Mouse (Mus musculus) urinary bladder, postnatal 0 days (tissue): ENCODE data around the gene Noxo1. TPM values are rescaled to one million over a fixed set of nuclear protein-coding genes. Genes with fewer than 3 reads are reported as not detected.

Experiments
- polyA plus RNA-seq: library from polyadenylated mRNA; unstranded; fragments of >200 nt; fragmentation: Nextera tagmentation; extraction: Ambion mirVana; gene quantifications from 2 replicates; pipeline ENCODE4 v1.2.1, GENCODE M21; 2015

Noxo1 gene
- 1.4 and 2.0 TPM in 2 replicates for polyA plus RNA-seq

GRCm38 (mm10) chr17:24696011-24696697, at the start of gene Noxo1, which contains the start of gene Gfer:
Gene Noxo1, plus strand, starts transcription at chr17:24696234.
Gene Gfer, minus strand, starts transcription at chr17:24696156.

GRCm38 (mm10) chr17:24650070-24650616, 45.9 kb upstream of the Noxo1 start, which contains the start of gene Slc9a3r2:
Gene Slc9a3r2, minus strand, starts transcription at chr17:24650327.

GRCm38 (mm10) chr17:24658017-24658758, 37.8 kb upstream of the Noxo1 start, which contains the start of gene Npw:
Gene Npw, minus strand, starts transcription at chr17:24658457.

GRCm38 (mm10) chr17:24669545-24670245, 26.3 kb upstream of the Noxo1 start, which contains the start of gene Zfp598:
Gene Zfp598, plus strand, starts transcription at chr17:24669687.

GRCm38 (mm10) chr17:24689251-24690081, 6.6 kb upstream of the Noxo1 start, which contains the start of gene Syngr3:
Gene Syngr3, minus strand, starts transcription at chr17:24689955.

GRCm38 (mm10) chr17:24706982-24707800, 11.2 kb downstream of the Noxo1 start, which contains the start of gene Tbl3:
Gene Tbl3, minus strand, starts transcription at chr17:24707660.

GRCm38 (mm10) chr17:24717943-24718342, 21.9 kb downstream of the Noxo1 start, which contains the start of the genes Rnf151 and Rps2:
Gene Rnf151, minus strand, starts transcription at chr17:24718063.
Gene Rps2, plus strand, starts transcription at chr17:24718116.

GRCm38 (mm10) chr17:24724184-24724583, 28.1 kb downstream of the Noxo1 start, which contains the start of gene Ndufb10:
Gene Ndufb10, minus strand, starts transcription at chr17:24724478.

GRCm38 (mm10) chr17:24727618-24728017, 31.6 kb downstream of the Noxo1 start, which contains the start of gene Rpl3l:
Gene Rpl3l, plus strand, starts transcription at chr17:24727820.

GRCm38 (mm10) chr17:24736330-24737051, 40.5 kb downstream of the Noxo1 start, which contains the start of gene Msrb1:
Gene Msrb1, plus strand, starts transcription at chr17:24736642.

Other genes with a start within 250 kb of the Noxo1 start
- 17.7 and 19.5 TPM in 2 replicates for gene E4f1, start 225.9 kb upstream of the Noxo1 start, polyA plus RNA-seq
- 41.5 and 50.1 TPM in 2 replicates for gene Pgp, start 225.8 kb upstream of the Noxo1 start, polyA plus RNA-seq
- gene Bricd5, start 222.3 kb upstream of the Noxo1 start, polyA plus RNA-seq = not detected in 2 replicates
- 11.2 and 13.5 TPM in 2 replicates for gene Mlst8, start 217.2 kb upstream of the Noxo1 start, polyA plus RNA-seq
- 0.23 and 0.41 TPM in 2 replicates for gene Caskin1, start 207.6 kb upstream of the Noxo1 start, polyA plus RNA-seq
- 50.4 and 54.8 TPM in 2 replicates for gene Traf7, start 168.3 kb upstream of the Noxo1 start, polyA plus RNA-seq
- gene Rab26, start 162.0 kb upstream of the Noxo1 start, polyA plus RNA-seq = 2.2 and 2.6 TPM in 2 replicates
- 28.6 and 36.5 TPM in 2 replicates for gene Pkd1, start 146.4 kb upstream of the Noxo1 start, polyA plus RNA-seq
- 216 and 218 TPM in 2 replicates for gene Tsc2, start 63.6 kb upstream of the Noxo1 start, polyA plus RNA-seq
- 9.8 and 11.3 TPM in 2 replicates for gene Nthl1, start 63.6 kb upstream of the Noxo1 start, polyA plus RNA-seq
- 33.6 and 38.2 TPM in 2 replicates for gene Slc9a3r2, start 45.9 kb upstream of the Noxo1 start, polyA plus RNA-seq
- not detected in 2 replicates for gene Npw, start 37.8 kb upstream of the Noxo1 start, polyA plus RNA-seq
- 10.0 and 11.2 TPM in 2 replicates for gene Zfp598, start 26.5 kb upstream of the Noxo1 start, polyA plus RNA-seq
- 0.08 and 0.41 TPM in 2 replicates for gene Syngr3, start 6.3 kb upstream of the Noxo1 start, polyA plus RNA-seq
- gene Gfer, start 78 bp upstream of the Noxo1 start, polyA plus RNA-seq = 28.0 and 29.7 TPM in 2 replicates
- 31.4 and 34.7 TPM in 2 replicates for gene Tbl3, start 11.4 kb downstream of the Noxo1 start, polyA plus RNA-seq
- 0.24 TPM in 1 of 2 replicates, not detected in the other for gene Rnf151, start 21.8 kb downstream of the Noxo1 start, polyA plus RNA-seq
- 1,136 and 1,298 TPM in 2 replicates for gene Rps2, start 21.9 kb downstream of the Noxo1 start, polyA plus RNA-seq
- gene Ndufb10, start 28.2 kb downstream of the Noxo1 start, polyA plus RNA-seq = 218 and 232 TPM in 2 replicates
- 0.16 and 0.19 TPM in 2 replicates for gene Rpl3l, start 31.6 kb downstream of the Noxo1 start, polyA plus RNA-seq
- 203 and 213 TPM in 2 replicates for gene Msrb1, start 40.4 kb downstream of the Noxo1 start, polyA plus RNA-seq
- 0.25 and 0.64 TPM in 2 replicates for gene Hs3st6, start 56.8 kb downstream of the Noxo1 start, polyA plus RNA-seq
- 0.10 TPM in 1 of 2 replicates, not detected in the other for gene Meiob, start 108.1 kb downstream of the Noxo1 start, polyA plus RNA-seq
- 44.1 and 47.3 TPM in 2 replicates for gene Hagh, start 143.9 kb downstream of the Noxo1 start, polyA plus RNA-seq
- 16.1 and 17.5 TPM in 2 replicates for gene Fahd1, start 154.1 kb downstream of the Noxo1 start, polyA plus RNA-seq
- gene Igfals, start 169.8 kb downstream of the Noxo1 start, polyA plus RNA-seq = 0.07 TPM in 1 of 2 replicates, not detected in the other
- 31.8 and 37.9 TPM in 2 replicates for gene Nubp2, start 190.1 kb downstream of the Noxo1 start, polyA plus RNA-seq
- 27.7 and 30.1 TPM in 2 replicates for gene Spsb3, start 190.4 kb downstream of the Noxo1 start, polyA plus RNA-seq
- 18.3 and 18.8 TPM in 2 replicates for gene Eme2, start 198.9 kb downstream of the Noxo1 start, polyA plus RNA-seq
- gene Mrps34, start 198.9 kb downstream of the Noxo1 start, polyA plus RNA-seq = 83.6 and 88.7 TPM in 2 replicates
- gene Nme3, start 200.3 kb downstream of the Noxo1 start, polyA plus RNA-seq = 35.4 and 36.2 TPM in 2 replicates
- gene Mapk8ip3, start 240.7 kb downstream of the Noxo1 start, polyA plus RNA-seq = 12.1 and 13.1 TPM in 2 replicates